Mouse (Mus musculus) kidney, postnatal 10 days (tissue): ENCODE measurements around the gene Trim25.

Experiments used
- DNase-seq: peaks from one replicate; pipeline ENCODE4 v3.0.0; 2021; ENCODE audit warnings: mixed read lengths

Trim25 gene

DNA sequence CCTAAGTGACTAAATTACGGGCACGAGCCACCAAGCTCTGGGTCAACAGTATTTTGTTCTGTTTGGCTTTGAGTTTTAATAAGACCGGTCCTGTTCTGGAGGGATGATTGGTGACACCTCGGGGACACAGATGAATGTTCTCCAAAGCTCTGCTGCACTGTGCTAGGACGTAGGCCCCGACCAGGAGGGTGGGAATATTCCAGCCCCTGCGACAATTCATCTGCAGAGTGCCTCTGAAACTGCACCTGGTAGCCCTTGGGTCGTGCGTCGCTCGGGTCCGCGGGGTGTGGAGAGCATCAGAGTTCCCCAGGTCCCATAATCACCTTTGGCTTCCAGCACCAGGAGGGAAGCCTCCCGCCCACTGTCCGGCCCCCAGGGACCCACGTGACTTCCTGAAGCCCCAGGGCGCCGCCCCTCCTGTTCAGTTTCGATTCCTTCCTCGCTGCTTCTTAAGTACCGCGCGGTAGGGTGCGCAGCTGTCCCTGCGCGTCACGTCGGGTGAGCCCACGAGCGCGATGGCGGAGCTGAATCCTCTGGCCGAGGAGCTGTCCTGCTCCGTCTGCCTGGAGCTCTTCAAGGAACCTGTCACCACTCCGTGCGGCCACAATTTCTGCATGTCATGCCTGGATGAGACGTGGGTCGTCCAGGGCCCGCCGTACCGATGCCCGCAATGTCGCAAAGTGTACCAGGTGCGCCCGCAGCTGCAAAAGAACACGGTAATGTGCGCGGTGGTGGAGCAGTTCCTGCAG lies at the start of gene Trim25:
TSS of gene Trim25 (plus strand) at position 403 of the 749 bp plus-strand sequence.
- peak; percentile 97 for DNase-seq

DNA sequence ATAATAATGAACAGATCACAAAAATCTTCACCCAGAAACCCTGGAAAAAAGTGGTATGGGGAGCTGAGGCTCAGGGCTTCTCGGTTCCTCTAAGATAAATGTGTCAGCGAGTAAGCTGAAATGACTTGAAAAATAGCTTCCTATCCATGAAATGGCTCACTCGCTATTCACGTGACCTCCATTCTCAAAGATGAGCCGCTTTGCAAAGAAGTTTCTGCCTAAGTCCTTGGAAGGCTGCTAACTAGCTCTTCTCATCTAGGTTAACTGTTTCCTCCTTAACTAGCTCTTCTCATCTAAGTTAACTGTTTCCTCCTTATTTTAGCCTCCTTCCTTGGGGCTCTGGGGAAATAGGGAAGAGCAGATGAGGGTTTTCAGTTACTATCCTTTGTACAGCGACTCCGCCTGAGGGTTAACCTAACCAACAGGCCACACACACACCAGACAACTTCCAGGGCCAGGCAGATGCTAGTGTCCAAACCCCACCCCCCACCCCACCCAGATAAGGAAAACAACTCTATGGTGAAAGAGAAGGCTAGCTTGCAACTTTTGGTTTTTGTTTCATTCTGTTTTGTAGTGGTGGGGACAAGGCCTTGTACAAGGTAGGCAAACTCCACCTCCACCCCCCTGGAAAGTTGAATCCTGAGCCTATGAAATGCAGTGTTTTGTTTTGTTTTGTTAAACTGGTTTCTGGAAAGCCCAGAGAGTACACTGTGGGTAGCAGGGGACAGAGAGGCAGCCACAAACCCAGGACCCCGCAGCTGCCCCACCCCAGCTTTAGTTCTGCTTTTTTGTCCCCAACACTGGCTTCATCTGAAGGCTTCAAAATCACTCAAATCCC lies 49.2 kb upstream of the Trim25 start:
- DNase-seq, result no peak

DNA sequence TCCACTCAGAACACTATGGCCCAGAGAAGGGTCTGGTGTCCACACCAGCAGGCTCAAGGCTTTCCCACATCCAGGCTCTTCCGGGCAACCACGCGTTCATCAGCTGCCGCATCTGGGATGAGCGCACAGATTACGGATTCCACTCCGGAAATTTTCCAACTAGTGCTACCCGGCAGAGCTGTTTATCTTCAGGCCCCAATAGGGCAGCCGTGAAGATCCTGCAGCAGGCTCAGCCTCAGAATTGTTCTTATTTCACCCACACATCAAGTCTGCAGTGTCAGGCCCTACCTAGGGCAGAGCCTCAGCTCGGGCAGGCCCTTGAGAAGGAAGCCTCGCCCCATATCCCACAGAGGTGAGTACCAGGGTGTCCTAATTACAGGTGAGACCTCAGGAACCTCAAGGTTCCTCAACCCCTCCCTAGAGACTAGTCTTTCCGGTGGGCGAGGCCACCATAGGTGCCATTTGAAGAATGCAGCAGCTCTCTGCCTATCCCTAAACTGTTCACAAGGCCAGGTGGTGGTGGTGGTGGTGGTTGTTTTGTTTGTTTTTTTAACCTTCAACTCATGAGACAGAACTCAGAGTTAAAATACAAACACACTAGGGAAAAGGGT lies 48.4 kb upstream of the Trim25 start:
- no peak for DNase-seq

DNA sequence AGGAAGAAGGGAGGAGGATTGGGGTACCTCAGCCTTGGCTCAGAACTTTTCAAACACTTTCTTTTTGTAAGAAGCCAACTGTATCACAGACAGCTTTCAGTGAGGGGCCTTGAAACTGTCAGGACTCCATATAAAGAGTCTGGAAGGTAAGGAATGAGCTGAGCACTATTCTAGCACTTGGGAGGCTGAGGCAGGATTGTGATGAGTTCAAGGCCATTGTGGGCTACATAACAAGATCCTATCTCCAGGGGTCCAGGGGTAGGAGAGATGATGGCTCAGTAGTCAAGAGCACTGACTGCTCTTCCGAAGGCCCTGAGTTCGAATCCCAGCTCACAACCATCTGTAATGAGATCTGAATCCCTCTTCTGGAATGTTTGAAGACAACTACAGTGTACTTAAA lies 47.6 kb upstream of the Trim25 start:
- DNase-seq, result no peak

DNA sequence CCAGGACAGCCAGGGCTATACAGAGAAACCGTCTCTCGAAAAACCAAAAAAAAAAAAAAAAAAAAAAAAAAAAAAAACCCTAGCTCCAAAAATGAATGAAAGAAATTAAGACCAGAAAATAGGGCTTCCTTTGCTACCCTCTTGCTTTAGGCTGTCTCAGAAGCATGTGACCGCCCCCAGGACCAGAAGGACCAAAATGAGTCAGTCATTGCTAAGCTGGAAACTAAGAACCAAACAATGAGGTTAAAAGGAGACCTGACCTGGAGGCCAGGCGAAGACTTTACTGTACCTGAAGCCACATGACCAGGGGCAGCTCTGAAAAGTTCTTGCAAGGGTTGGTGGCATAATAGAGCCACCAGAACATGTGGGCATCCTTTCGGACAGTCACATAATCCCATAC lies 47.1 kb upstream of the Trim25 start:
- DNase-seq, result no peak

DNA sequence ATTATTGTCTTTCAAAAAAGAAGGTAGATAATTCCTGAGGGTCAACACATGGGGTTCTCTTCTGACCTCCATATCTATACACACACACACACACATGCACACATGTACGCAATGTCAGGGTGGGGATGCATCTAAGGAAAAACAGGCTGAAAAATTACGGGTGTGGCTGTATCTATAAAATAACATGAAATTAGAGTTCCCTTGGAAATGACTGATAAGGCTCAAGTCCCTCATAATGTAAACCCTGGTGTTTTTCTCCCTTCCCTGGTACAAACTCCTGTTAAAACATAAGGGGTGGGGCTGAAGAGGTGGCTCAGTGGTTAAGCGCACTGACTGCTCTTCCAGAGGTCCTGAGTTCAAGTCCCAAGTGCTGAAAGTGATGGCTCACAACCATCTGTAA lies 45.6 kb upstream of the Trim25 start:
- no peak for DNase-seq

DNA sequence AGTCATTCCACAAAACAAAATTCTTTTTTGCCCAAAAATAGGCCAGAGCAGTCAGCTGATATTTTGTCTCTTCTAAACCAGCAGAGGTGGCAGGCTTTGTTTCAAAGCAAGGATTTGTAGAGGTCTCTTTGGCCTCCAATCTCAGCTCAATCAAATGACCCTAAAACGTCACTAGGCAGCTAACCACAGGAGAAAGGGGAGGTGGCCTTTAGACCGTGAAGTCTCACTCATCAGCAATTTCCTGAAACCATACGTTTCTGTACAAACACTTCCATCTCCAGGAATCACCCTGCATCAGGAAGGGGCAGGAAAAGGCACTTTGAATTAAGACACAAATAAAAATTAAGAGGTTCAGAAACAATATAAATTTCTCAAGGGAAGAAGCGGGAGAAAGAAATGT lies 44.4 kb upstream of the Trim25 start:
- peak; percentile 22 for DNase-seq

DNA sequence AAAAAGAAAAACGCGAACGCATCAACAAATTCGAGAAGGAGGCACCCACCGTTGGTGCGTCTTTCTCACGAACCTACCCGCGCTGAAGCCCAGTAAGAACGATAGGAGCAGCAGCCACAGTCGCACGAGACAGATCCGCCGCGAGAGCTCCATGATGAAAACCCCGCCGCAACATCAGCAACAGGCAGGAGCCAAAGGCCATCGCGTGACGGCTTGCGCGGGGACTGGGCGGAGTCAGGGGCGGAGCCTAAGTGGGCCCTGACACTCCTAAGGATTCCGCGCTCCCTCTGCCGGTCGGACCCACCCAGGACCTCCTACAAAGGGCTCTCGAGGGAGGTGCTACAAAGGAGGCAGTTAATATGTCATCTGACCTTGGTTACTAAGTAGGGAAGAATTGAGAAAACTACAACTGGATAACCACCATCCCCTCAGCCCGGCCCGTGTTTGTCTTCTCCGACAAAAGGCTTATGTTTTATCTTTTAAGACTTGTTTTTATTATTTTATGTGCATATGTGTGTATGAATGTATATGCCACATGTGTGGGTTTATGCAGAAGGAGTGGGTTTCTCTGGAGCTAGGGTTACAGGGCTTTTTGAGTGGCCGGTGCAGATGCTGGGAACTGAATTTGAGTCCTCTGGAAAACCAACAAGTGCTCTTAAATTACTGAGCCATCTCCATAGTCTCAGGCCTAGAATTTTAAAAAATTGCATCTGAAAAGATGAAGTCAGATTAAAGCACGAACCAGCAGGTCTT lies 43.8 kb upstream of the Trim25 start, which contains the start of gene Scpep1:
TSS of gene Scpep1 (minus strand) at position 249 of the 753 bp plus-strand sequence.
- peak; percentile 99 for DNase-seq

DNA sequence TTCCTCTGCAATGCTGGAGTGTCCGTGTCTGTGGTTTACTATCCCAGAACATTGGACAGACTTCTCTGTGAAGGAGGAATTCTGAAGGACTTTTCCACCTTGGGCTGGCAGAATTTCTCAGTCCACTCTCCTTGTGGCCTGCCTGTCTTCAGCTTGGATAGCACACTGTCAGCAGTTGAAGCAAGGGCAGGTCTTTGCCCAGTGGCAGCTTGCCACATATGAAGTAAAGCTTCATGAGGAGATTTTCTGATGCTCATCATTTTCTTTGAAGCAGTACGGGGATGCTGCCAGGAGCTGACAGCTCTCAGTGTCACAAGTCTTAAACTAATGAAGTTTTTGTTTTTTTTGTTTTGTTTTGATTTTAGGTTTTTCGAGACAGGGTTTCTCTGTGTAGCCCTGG lies 40.3 kb upstream of the Trim25 start:
- peak; percentile 58 for DNase-seq

DNA sequence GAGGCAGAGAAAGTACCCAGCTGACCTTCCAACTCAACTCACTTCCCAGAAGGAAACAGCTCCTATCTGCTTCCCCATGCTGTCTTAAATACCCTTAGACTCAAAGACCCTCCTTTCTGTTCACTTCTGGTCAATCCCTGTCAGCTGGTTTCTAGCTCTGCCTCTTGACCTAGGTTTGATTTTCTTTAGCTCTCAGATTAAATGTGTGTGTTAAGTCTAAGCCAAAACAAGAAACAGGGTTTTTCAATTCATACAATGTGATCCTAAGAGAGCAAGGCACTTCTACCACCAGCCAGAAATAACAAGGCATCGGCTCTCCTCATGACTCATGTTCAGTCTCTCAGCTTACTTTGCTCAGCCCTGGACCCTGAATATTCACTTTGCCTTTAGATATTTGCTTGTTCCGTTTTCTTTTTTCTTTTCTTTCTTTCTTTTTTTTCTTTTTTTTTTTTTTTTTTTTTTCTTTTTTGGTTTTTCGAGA lies 32.3 kb upstream of the Trim25 start, which contains the start of gene Elobl:
TSS of gene Elobl (minus strand) at position 51 of the 481 bp plus-strand sequence.
- DNase-seq, result no peak

DNA sequence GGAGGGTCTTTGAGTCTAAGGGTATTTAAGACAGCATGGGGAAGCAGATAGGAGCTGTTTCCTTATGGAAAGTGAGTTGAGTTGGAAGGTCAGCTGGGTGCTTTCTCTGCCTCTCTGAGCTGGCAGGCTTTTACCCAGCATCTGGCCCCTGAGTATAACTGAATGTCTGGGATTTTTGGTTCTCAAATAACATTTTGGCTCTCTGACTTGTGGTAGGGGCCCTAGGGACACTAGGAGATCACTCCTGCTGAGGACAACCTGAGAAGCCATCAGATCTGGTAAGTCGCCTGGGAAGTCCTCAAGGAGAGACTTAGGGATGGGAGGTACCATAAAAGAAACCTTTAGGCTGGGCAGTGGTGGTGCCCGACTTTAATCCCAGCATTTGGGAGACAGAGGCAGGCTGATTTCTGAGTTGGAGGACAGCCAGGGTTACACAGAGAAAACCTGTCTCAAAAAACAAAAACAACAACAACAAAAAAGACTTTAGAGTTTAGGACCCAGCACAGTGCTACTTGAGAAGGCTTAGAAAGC lies 28.9 kb upstream of the Trim25 start, which contains the start of gene Coil:
TSS of gene Coil (plus strand) at position 51 of the 531 bp plus-strand sequence.
- DNase-seq, result no peak

DNA sequence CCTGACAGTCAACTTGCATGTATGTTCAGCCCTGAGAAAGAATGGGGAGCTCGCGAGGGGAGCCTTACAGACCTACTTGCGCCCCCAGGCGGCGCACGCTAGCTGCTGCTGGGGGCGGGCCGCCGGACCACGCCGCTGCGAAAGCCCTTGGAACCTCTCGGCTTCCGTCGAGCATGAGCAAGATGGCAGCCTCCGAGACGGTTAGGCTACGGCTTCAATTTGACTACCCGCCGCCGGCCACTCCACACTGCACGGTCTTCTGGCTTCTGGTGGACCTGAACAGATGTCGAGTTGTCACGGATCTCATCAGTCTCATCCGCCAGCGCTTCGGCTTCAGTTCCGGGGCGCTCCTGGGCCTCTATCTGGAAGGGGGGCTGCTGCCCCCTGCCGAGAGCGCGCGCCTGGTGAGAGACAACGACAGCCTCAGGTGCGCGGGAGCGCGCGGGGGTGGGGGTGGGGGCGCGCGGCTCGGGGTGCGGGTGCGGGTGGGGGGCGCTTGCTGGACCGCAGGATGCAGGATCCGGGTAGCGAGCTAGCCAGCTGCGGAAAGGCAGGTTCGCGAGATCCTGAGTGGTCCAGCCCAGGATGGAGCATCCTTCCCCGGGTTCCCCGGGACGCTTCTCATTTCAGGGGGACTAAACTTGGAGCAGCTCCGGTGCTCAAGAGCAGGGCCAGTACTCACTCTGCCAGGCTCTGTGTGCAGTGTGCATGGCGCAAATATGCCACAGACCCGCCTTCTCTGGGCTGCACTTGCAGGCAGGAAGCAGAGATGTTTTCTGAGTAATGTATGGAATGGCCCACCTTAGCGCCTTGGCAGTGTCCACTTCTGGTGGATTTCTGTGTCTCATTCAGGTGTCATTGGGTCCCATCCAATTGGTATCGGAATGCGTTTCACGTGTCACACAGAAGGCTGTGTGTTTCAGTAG lies 25.1 kb upstream of the Trim25 start:
- peak; percentile 96 for DNase-seq

DNA sequence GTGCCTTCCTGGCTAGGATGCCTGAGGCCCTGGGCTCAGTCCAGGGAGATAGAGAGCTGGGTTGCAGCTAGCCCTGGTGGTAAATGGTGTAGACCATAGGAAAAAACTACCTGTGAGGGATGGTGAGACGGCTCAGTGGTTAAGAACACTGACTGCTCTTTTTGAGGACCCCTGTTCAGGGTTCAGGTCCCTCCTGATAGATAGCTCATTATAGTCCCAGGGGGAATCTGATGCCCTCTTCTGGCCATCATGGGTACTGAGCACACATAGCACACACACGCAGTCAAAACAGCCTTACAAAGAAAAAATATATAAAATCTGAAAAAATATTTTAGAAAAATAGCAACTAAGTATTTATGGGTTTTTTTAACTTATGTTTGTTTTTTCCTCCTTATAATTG lies 22.9 kb upstream of the Trim25 start:
- DNase-seq, result no peak

DNA sequence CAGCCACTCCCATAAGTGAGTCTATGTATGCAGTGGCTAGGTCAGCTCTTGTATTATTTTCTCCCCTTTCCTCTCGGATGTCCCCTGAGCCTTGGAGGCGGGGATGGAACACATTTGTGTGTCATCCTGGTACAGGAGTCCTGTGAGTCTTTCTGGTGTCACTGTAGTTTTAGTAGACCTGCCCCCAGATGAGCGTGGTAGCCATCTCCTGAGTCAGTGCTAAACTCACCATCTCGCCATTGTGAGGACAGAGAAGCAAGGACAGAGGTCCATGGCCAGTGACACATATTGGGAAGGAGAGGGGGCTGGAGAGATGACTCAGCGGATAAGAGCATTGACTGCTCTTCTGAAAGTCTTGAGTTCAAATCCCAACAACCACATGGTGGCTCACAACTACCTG lies 22.0 kb upstream of the Trim25 start:
- no peak for DNase-seq

DNA sequence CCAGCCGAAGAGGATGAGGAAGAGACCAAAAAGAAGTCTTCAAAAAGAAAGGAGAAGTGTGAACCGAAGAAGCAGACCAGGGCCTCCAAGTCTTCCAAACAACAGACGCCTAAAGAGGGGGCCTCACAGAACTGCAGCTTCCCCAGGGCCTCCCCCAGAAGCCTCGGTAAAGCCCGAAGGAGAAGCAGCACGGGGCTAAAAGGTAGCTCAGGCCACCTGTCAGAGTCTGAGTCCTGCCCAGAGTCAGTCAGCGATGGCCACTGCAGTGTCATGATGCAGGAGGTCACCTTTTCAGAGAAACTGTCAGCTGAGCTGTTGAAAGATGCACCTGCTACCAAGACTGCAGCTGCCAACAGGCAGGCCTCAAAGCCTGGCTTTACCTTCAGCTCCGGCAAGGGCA lies 17.8 kb upstream of the Trim25 start:
- DNase-seq, result no peak

DNA sequence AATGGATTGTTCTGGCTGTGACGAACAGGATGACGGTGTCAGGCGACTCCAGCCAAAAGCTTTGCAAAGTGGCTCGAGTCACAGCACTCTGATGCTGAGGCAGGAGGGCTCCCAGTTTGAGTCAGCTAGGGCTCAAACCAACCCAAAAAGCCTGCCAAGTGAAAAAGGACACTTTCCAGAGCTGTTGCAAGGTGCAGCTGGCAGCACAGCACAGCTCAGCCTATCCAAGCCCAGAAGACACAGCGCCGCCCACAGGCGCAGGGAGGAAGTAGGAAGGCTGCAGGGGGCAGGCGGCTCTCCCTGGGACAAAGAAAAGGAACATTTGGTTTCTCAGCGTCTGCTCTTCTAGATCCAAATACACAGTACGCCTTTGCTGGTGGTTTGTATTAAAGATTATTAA lies 12.6 kb upstream of the Trim25 start:
- DNase-seq, result no peak

DNA sequence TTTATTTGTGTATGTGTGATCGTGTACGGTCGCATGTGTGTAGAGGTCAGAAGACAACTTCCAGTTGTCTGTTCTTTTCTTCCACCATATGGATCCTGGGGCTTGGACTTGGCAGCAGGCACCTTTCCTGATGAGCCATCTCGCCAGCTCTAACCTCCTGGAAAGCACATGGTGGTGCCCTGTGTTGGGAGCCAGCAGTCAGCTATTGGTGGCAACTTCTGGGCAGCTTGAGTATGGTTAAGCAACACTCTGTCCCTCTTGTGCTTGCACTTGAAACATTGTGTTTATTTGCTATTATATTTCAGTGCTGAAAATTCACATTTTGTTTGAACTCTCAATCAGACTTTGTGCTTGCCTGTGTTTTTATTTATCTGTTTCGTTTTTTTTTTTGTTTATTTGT lies 10.2 kb upstream of the Trim25 start:
- DNase-seq, result no peak

DNA sequence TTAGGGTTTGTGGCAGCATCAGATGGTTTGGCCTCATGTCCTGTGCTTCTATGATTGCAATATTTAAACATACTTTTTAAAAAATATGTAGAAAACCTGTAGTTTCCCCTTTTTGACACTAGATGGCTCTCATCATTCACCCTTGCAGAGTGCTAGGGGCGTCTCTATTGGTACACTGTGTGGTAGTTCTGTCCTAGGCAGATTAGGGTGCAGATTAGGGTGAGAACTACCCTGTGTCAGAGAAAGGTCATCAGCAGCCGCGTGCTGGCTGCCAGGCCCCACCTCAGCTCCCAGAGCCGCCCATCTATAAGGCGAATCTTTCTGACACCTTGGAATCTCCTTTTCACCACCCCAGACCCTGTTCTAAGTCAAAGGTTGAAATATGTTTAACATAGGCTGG lies 9.6 kb upstream of the Trim25 start:
- no peak for DNase-seq

DNA sequence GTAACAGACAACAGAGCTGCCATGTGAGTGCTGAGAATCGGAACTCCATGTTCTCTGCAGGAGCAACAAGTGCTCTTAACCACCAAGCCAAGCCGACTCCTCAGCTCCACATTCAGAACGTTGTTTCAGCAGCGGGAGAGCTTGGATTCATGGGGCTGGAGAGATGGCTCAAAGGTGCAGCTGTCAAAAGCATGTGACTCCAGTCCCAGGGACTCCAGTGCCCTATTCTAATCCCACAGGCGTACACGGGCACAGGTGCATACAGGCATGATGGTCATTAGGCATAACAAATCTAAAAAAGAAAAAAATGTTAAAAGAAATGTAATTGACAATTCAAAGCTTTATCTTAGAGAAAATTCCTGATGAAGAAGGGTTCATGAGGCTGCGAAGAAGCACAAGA lies 6.0 kb upstream of the Trim25 start:
- no peak for DNase-seq

DNA sequence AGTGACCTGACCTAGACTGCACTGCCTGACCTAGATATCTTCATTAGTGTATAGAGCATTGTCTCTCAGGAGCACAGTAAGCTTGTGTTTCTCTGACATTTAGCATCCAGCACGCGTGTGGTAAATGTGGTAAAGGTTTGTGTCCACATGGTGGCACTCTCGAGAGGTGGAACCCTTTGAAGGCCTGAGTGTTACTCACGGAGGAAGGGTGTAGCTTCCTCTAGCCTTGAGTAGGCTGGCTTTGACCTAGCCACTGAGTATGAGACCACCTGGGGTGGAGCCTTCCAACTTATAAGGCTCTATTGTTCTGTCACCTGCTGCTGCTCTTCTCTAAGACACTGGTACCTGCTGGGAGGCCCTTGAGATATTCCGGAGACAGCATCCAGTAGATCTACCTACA lies 5.6 kb upstream of the Trim25 start:
- DNase-seq, result peak; percentile 80

DNA sequence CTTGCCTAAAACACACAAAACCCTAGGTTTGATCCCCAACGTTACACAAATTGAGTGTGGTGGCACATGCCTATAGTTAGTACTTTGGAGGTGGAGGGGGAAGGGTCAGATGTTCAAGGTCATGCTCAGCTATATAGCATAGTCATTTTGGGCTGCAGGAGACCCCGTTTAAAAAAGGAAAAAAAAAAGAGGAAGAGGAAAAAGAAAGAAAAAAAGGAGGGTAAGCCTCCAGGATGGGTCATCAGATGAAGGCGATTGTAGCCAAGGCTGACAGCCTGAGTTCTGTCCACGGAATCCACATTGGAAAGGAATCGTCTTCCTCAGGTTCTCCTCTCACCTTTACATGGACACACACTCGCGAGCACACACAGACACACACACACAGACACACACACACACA lies 4.7 kb upstream of the Trim25 start:
- DNase-seq, result no peak
